Mouse (Mus musculus) spleen, postnatal 10 days (tissue): ENCODE measurements at regions not wholly inside any gene's neighbourhood (a gene's known extent, or its start where the extent isn't known, plus 50 kb on each side); places are given as distances from the start of the nearest gene placed in this dataset.
A peak's percentile ranks its signal among the peaks of the same experiment; 100 is the strongest.

Experiments used
- DNase-seq, 2 experiments: peaks; one replicate each; pipeline ENCODE4 v3.0.0; 2021 to 2022; ENCODE audit warnings: low spot score in 2 of 2

DNA sequence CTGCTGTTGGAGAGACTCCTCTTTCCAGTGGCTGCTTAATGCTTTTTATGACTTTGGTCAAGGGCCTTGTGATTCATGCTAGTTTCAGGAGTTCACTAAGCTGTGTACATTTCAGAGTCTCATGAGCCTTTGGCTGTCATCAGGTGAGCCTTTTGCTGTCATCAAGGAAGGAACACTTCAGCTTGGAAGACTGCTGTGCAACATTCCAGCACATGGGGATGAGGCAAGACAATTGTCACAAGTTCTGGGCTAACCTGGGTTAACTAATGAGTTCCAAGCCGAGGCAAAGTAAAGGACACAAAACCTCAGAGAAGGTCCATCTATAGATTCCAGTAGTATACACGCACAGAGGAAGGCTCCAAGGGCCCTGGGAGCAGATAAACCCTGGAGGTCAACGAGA, 124.8 kb upstream of the Eef2kmt start:
- peak in 1 of 2 experiments; percentile 3 for DNase-seq

DNA sequence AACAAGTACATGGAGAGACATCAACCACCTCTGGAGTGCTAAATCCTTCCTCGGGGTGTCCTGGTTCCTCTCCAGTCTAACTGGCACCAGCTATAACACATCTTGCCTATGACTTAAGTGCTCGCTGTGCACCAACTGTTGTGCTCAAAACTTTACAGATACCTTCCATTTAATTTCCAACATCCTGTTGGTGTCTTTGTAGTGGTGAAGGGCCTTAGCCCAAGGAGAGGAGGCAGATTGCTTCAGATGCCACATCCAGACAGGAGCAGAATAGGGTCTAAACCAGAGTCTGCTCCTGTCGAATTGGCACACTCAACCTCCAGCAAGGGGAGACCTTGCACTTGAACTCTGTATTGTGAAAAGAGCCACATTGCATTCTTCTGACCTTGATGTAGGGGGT, 121.2 kb upstream of the Eef2kmt start:
- no peak for DNase-seq

DNA sequence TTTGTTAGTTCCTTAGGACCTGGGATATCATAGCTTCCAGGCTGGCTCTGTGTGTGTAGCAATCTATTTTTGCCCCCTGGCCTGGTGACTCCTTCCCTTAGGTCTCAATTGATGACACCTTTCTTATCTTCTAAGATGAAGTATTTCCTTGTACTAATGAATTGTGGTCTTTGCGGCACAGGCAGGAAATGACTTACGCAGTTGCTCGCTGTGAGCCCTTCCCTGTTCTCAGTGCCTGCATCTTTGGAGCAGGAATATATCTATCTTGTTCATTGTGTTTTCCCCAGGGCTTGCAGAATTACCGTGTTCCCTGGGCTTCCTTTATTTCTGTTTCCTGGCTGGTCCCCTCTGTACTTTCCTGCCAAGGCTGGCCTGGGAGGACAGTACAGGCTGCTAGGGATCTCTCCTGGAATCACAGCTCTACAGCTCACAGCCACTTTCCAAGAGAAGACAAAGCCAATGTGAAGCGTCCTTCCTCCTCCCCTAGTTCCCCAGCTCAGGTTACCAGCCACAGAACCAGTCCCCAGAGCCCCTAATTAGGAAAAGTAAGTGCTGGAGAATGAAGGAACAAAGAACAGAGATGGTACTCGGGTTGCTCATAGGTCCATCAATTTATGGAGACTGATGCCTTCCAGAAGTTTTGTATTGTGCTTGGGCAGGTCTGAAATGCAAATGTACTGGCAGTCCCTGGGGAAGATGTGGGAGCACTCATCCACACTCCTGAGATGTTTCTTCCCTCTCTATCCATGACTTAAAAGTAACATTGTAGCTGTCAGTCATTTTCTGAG, 119.2 kb upstream of the Eef2kmt start:
- peak in 1 of 2 experiments; percentile 3 for DNase-seq

DNA sequence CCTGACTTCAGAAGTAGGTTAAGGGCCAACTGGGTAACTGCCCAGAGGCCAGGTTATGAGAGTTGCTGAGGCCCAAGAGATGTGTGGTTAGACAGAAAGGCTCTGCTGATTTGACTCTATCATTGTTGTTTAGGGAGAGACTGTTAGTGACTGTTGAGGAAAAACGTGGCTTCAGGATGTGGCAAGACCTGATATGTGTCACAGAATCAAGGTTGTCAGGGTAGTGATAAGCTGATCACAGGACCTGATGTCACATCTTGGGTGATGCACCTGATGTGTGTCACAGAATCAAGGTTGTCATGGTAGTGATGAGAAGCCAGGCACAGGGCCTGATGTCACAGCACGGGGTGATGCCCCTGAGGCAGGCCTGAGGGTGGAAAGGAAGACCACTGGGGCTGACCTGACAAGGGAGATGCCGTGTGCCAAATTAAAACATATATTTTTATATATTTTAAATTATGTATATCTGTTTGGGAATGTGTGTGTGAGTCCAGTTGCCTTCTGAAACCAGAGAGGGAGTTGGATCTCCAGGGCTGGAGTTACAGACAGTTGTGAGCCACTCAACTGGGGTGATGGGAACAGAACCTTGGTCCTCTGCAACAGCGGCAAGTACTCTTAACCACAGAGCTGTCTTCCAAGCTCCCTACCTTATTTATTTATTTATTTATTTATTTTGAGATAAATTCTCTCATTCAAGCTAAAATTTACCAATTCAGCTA, 115.6 kb upstream of the Eef2kmt start:
- no peak for DNase-seq

DNA sequence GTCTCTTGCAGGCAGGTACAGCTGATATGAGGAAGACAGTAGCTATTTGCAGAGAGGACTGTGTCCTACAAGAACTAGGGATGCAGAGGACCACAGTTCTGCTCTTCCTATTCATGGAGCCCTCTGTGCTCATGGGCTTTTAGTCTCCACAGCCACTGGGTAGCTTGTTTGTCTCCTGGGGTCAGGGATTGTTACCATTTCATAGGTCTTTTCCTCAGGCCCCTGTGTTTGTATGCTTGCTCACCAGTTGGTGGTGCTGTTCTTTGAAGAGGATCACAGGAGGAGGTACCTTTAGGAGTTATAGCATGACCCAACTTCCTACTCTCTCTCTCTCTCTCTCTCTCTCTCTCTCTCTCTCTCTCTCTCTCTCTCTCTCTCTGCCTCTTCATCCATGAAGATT, 114.7 kb upstream of the Eef2kmt start:
- DNase-seq = no peak

DNA sequence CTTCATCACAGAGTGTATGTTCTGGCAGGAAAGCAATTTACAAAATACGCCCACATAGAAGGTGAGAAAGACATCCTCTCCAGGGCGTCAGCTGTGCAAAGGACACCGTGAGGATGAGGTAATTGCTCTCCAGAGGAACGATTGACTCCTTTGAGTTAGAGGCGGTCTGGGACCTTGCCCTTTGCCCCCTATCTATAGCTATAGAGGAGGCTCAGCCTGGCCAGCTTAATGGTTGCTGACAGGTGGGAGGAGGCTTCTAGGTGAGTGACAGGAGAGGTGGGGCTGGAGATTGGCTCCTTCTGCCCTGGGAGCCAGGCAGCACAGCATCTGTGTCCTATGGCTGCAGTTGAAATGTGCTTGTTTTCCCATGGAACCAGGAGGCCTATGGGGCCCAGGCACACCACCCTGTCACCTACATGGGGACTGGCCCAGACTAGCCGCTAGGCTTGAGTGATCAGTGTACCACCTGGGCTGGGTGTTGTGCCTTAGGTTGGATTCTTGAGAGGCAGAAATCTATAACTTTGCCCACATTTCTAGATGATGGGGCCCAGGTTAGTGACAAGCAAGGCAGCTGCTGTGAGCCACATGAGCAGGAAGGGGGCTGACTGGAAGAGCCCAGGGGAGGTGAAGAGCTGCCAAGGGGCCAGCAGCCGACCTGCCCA, 113.2 kb upstream of the Eef2kmt start:
- no peak for DNase-seq

DNA sequence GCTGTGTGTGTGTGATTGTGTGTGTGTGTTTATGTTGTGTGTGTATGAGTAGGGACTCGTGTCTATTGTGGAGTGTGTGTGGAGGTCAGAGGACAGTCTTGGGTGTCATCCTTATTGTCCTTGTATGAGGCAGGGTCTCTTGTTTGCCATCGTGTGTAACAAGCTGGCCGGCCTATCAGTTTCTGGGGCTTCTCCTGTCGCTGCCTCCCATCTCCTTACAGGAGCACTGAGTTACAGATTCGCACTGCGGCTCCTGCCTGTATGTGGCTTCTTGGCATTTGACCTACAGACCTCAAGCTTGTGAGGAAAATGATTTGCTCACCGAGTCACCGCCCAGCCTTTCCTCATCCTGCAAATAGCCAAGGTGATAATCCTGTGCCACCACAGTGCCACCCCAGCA, 112.6 kb upstream of the Eef2kmt start:
- DNase-seq = no peak

DNA sequence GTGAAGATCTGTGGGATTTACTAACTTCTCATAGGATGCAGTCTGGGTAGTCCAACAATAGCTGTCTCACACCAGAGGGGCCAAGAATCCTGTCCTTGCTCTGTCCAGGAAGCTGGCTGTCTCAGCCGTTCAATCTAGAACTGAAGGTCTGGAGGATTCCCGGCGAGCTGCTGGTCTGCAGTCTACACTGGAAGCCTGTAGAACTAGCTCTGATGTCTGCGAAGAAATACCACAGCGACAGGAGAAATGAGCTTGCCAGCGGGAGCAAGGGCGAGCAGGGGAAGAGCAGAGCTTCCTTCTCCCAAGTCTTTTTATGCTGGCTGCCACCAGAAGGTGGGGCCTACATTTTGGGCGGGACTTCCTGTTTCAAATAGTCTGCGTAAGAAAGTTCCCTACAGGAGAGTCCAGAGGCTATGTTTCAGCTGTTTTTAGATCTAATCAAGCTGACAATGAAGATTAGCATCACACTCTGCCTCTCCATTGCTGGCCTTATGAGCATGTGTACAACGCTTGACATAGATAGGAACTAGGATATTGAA, 111.9 kb upstream of the Eef2kmt start:
- DNase-seq = no peak

DNA sequence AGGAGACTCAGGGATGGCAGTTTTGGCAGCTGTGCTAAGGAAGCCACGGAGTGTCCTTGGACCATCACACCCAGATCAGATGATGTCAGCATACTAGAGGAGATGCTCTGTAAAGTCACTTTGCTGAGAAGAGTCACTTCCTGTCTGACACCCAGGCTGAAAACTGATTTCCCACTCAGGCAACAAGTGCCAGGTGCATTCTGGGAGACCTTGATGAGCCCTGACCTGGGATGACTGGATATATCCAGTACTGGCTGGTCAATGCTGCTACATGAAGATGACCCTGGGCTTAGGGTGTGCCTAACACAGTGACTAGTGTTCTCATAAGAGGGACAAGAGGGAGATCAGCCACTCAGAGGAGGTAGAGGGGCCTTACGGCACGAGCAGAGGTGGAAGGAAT, 110.2 kb upstream of the Eef2kmt start:
- DNase-seq = no peak

DNA sequence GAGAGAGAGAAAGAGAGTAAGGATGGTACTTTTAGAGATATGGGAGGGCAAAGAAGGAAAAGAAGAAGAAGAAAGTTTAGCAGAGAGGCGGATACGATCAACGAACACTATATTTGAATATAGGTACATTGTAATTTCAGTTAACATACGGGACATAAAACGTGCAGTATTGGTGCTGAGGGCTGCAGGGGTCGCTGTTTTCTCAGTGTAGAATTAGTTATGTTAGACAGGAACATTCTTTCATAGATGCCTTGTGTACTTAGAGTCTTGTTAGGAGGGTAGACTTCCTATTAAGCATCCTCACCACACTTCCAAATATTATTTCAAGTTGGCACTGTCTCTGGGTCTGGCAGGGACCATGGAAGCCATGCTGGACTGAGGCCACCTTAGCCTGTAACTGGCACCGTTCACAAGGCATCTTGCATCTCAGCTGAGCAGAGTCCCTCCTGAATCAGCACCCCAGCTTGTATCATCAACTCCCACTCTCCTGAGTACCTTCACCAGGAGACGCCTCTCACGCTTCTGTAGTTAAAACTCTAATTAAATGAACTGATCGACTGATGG, 107.3 kb upstream of the Eef2kmt start:
- no peak for DNase-seq

DNA sequence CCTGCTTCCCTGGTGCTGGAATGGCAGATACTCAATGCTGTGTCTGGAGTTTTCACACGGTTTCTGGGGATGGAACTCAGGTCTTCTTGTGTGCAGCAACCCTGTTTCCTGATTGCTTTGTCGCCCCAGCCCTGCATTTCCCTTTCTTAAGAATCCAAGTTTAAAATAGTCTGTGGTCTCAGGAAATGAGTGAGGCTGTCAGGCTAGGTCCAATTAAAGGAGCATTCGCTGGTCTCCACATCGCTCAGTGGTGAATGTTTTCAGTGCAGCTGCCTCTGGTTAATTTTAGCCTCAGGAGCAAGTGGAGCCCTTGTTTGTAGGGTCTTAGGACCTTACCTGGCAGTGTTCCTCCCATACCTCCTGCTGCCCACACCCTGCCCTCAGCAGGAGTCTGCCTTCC, 103.4 kb upstream of the Eef2kmt start:
- no peak for DNase-seq

DNA sequence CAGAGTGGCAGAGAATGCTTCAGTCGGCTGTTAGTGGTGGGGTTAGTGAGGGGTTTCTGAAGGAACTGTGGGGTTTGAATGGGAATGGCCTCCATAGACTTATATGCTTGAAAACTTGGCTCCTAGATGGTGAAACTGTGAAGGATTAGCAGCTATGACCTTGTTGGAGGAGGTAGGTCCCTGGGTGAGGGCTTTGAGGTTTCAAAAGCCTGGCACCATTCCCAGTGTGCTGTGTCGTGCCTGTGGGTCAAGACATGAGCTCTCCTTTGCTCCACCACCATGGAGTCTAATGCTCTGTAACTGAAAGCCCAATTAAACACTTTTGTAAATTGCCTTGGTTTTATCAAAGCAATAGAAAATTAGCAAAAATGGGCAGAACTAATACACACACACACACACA, 98.1 kb upstream of the Eef2kmt start:
- no peak for DNase-seq

DNA sequence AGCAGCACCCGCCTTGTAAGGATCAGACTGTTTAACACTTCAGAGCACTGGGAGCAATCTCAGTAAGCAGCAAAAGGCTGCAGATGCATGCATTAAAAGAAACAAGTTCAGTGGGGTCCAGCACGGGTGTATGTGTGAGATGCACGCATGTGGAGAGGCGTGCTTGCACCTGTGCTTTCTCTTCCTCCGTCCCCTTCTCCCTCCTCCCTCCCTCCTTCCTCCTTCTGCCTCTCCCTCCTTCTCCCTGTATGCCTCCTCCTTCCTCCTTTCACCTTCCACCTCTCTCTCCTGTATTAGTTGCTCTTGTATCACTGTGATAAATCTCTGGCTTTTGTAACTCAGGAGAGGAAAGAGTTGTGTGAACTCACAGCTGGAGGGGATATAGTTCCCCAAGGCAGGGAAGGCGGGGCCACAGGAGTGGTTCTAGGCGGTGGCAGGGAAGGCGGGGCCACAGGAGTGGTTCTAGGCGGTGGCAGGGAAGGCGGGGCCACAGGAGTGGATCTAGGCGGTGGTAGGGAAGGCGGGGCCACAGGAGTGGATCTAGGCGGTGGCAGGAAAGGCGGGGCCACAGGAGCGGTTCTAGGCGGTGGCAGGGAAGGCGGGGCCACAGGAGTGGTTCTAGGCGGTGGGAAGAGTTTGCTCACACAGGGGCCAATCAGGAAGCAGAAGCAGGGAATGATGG, 96.2 kb upstream of the Eef2kmt start:
- peak in 1 of 2 experiments; percentile 33 for DNase-seq

DNA sequence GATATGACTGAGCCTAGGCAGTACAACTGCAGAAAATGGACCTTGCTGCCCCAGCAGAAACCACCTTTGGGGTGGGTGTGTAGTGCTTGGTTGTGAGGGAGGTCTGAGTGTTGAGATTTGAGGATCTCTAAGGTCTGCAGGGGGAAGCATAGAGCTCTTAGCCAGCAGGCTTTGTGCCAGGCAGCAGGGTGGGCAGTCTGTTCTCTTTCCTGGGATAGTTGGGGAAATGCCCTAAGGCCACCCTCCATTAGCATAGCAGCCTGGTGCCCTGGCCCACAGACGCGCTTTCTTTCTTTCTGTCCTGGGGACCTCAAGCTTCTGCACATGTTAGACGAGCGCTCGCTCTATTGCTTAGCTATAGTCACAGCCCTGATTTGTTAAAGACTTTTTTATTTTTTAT, 91.4 kb upstream of the Eef2kmt start:
- no peak for DNase-seq

DNA sequence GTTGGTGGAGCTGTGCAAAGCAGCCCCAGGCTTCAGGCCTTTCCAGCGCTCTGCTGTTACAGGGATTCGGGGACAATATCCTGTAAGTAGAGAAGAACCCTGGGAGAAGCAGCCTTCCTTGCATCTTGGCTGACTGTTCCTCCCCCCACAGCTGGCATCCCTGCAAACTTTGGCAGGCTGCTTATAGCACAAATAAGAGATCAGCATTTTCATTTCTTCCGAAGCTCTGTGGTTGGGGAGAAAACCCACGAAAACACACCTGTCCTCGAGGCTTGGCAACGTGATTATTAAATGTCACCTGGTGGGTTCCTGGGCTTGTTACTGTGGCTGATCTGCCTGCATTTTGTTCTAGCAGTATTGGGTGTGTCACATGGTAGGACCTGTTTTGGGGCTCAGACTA, 86.5 kb upstream of the Eef2kmt start:
- DNase-seq = no peak

DNA sequence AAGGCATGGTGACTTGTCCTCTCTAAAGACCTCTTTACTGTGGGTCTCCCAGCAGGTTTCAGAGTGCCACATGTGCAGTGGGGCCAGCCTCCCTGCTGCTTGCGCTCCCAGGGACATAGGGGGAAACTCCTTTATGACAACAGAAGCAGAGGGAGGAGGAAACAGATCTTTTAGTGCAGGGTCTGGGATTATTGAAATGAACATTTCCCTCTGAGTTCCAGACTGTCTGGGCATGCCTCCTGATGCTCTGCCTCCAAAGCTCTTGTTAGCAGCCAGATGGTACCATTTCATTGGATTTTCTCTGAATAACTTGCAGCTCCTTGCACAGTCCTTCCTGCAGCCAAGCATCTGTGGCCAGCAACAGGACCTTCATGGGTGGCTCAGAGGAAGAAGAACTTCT, 60.5 kb upstream of the Eef2kmt start:
- no peak for DNase-seq

DNA sequence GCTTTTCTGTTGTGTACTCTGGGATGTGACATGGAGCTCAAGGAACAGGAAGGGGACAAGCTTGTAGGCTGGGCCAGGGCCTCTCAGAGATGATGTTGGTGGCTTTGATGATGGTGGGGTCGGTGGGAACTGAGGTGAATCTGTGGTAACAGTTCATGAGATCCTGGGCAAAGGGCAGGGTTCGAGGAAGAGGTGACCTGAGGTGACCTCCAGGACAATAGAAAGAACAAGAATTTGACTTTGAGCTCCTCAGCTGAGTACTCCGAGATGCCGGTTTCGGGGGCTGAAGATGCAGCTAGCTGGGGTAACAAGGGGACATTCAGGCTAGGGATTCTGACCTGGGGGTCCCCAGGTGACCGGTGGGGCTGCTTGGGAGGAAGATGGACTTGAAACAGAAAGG, 57.5 kb upstream of the Eef2kmt start:
- DNase-seq = no peak

DNA sequence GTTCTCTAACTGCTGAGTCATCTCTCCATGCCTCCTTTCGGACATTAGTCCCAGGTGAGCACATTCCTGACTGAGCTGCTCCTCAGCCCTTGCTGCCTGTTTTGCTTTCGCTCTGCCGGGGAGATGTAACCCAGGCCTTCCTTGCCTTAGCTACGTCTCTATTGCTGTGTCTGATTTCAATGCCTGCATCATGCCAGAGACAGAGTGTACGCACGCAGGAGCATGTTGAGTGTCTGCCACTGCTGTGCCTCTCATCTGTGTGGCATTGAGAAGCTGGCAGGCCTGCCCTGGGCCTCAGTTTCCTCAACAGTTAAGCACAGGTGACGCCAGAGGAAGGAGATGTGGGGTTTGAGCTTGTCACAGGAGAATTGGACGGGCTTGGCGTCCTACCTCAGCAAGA, 55.7 kb upstream of the Eef2kmt start:
- DNase-seq = no peak

DNA sequence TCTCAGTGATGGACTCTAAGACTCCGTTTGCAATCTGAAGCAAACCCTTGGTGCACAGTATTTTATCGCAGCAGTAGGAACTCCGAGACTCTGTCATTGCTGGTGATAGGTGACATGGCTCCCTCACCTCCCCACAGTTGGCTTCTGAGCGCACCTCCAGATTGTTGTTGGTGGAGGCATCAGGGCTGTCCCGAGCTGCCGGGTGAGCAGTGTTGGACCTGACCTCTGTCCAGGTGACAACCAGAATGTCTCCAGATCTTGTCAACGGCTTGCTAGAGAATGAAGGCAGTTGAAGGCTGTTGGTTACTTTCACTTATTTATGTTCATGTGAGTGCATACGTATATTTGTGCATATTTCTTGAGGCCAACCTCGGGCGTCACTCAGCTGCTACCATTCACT, 55.0 kb upstream of the Eef2kmt start:
- DNase-seq = no peak

DNA sequence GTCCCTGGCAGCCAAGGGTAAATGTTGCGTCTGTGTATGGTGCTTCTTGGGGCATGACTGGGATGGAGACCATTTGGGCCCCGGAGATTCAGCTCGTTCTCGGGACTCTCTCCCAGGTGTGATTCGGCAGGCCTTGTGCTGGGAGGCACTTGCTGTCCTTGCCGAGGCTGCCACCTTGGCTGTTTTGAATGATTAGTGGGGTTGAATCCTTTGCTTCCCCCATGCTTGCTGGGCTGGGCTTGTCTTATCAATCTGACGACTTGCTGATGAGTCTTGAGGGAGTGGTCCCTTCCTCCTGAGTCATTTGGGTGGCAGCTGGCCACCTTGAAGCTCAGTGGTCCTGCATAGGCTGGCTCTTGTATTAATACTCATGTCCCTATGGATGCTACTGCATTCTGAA, 52.0 kb upstream of the Eef2kmt start:
- no peak for DNase-seq

DNA sequence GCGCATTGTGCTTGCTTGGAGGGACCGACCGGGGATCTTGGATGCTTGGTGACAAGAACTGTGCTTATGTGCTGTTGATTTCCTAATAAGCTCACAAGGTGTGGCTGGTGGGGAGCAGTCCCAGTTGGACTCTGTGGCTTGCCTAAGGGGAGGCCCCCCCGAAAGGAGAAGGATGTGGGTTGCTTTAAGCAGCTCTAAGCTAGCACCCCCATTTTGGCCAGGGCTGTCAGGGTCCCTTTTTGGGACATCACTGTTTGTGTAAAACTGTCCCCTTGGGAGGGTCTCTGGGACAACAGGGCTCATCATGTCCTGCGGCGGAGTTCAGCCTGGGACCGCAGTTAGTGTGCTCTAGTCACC, 51.4 kb upstream of the Eef2kmt start:
- DNase-seq = no peak
